Mouse (Mus musculus) heart, adult 8-10 months (tissue): ENCODE measurements around the gene Crb2. TPM values are rescaled to one million over a fixed set of nuclear protein-coding genes. Genes with fewer than 3 reads are reported as not detected.

Source experiments
- total RNA-seq, 4 experiments: library from RNA; stranded (reverse); gene quantifications; 2 replicates each; pipeline ENCODE4 v1.2.4; 2022

The Crb2 gene
- total RNA-seq, 4 experiments from 2014 or later = 0.41 to 1.1 (median 0.77) TPM

Other genes with a start within 250 kb of the Crb2 start
- gene Strbp, start 72.4 kb upstream of the Crb2 start, total RNA-seq = 10 to 100 TPM; 11.5 to 21.8 (median 16.1) TPM